Mouse (Mus musculus) retina, adult 2 months (tissue): ENCODE measurements around the gene Zfp286.

Experiments used
- DNase-seq: peaks from one replicate; pipeline ENCODE4 v3.0.0-alpha.2; 2012; ENCODE audit warnings: low read depth, low spot score

Zfp286 gene

DNA sequence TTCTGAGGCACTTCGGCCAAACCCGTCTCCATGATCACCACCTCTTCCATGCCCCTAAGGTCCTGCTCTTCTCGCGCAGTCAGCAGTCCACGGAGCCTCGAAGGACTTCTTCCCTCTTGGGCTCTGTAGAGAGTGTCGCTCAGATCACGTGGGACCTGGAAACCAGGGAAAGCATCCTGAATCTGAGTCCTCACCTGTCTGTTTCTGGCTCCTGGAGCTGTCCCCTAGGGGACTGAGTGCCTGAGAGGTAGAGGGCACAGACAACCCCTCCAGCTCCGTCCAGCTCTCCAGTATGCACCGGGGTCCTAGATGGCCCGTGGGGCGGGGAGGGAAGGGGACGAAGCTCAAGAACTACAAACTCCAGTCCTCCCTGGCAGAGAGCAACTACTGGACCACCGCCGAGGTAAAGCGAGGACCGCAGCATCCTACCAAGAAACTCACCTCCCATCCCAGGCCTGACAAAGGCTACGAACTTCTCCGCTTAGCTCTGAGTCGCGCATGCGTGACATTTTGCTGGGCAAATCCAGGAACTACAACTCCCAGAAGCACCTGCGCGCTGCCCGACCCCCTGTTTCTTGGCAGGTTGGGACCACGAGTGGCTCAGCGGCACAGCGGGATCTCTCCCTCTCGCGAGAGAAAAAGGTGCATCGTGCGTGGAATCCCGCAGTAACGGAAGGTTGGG, at the start of gene Zfp286:
Gene Zfp286, minus strand, starts transcription at position 528 of the 682 bp plus-strand sequence.
- peak; percentile 59 for DNase-seq

- no peak for DNase-seq
These were observed 42.6 kb upstream of the Zfp286 start for GRCm38 (mm10) chr11:62831906-62832305.

GRCm38 (mm10) chr11:62830387-62830786, 41.1 kb upstream of the Zfp286 start:
- no peak for DNase-seq

DNA sequence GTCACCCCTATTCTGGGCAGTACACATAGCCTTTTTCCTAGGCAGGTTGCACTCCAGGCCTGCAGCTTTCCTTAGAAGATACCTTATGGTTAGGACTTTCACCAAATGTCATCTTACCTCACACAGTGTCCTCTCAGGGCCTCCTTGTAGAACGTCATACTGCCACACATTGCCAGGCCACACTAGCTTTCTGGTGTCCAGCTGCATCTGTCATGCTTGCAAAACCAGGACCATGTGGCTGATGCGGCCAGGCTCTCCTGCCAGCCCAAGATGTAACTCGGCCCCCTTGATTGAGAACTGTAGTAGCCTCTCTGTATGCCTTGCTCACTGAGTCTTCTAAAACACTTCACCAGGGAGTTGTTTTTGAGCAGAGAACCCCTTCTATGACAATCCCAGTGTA, 38.6 kb upstream of the Zfp286 start:
- no peak for DNase-seq

DNA sequence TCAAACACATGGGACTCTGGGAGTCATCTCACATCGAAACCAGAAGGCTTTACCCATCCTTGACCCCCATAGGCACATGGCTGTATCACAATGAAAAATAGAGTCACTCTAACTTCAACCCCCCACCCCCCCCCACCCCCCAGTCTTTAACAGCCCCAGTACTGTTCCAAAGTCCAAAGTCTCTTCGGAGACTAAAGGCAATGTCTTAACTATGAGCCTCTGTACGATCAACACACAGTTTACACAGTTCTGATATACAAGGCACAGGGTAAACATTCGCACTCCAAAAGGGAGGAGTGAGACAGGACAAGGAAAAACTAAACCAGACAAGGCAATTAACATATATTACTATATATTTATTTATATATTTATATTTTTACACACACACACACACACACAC, 37.9 kb upstream of the Zfp286 start:
- no peak for DNase-seq

GRCm38 (mm10) chr11:62826106-62826733, 37.0 kb upstream of the Zfp286 start:
- no peak for DNase-seq

- no peak for DNase-seq
These were observed 36.2 kb upstream of the Zfp286 start for GRCm38 (mm10) chr11:62825222-62826105.

DNA sequence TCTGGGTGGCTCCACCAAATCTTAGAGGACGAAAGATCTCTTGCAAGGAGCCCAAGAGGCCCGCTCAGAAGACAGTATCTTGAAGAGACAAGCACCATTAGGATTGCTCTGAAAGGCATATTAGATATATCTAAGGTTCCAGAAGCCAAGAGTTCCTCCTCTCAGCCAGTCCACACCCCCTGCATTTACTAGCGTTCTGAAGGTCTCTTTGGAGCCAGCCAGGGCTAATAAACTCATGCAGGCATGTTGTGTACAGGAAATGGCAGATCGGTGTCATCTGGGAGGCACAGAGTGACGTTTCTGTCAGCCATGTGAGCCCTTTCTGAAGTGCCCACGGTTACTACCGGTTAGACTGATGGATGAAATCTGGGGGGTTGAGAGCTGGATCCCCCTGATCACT, 34.9 kb upstream of the Zfp286 start:
- DNase-seq = no peak

DNA sequence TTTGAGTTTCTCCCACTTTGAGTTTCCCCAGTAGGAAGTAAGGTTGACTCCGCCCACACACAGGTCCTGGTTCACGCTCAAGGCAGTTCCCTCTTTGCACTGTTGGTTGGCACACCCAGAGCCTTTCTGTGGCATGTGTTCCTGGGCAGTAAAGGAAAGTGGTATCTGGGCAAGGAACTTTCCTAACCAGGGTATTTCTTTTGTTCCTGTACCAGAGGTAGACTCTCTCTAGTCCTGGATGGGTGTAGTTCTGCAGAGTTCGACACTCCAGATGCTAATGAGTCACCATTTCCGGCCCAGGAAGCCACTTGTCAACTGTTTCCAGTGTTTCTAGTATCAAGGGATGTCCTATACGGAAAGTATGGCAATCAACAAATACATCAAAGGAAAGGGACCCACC, 32.6 kb upstream of the Zfp286 start:
- DNase-seq = no peak

DNA sequence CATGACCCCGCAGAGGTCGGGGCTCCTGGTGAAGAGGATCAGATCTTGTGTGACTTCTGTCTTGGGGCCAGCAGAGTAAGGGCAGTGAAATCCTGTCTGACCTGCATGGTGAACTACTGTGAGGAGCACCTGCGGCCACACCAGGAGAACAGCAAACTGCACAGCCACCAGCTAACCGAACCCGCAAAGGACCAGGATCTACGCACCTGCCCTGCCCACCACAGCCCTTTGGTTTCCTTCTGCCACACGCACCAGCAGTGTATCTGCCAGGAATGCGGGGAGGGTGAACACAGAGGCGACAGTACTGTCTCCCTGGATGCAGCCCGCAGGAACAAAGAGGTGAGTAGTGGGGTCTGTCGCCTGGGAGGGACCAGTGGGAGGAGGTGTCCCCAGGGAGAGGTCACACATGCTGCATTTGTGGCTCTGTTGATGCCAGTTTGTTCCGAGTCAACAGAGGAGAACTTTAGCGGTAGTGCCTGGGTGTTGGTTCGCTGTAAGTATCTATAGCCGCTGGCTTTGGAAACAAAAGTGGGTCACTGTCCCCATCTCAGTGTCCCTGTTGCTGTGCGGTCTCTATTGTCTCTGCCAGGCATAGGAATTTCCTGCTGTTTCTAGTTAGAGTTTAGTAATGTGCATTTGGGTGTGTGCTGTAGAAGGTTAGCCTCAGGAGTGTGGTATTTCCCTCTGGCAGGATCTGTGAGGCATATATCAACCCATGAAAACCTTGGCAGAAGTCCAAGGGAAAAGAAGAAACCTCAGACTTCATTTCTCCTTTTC, 31.6 kb upstream of the Zfp286 start:
- DNase-seq = no peak

- no peak for DNase-seq
These were observed 30.8 kb upstream of the Zfp286 start, which contains the start of gene Trim16 for GRCm38 (mm10) chr11:62820059-62820541. TSS of gene Trim16 (plus strand) at chr11:62820231.

DNA sequence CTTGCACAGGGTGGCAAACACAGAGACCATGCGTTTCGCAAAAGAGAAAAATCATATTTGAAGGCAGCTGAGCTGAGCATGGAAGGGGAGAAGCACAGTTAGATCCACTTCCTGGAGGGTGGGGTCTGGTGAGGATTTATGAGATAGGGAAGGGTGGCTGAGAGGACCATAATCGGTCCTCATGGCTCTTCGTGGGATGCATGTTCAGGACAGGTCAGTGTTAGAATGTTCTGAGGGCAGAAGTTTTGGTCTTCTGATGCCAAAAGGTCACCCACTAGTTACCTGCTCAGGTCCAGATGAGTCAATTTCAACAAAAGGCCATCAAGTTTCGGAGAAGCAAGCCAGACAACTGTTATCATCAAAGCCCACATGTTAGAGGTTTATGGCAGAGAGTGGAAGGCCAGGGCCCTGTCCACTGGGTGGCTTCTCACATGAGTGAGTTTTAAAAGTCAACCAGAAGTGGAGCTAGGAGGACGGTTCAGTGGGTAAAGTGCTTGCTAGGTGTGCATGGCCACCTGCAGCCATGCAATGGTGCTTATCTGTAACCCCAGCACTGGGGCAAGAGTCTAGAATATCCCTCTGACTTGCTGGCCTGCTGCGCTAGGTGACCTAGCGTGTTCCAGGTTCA, 29.9 kb upstream of the Zfp286 start:
- no peak for DNase-seq

DNA sequence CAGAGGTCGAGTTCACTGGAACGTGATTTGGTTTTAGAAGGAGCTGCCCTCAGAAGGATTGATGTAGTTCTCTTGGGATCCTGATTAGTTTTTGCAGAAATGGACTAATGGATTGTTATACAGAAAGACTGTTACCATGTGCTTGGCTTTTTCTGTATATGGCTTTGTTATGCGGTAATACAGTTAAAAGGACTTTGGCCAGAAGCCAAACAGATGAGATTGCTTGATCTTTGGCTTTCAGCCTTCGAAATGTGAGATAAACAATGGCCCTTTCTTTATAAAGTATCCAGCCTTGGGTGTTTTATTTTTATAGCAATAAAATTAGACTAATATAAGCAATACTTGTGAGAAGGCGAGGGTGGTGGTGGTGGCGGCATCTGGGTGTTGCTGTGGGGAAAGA, 27.3 kb upstream of the Zfp286 start:
- DNase-seq = no peak

GRCm38 (mm10) chr11:62815438-62815837, 26.2 kb upstream of the Zfp286 start:
- DNase-seq = no peak

DNA sequence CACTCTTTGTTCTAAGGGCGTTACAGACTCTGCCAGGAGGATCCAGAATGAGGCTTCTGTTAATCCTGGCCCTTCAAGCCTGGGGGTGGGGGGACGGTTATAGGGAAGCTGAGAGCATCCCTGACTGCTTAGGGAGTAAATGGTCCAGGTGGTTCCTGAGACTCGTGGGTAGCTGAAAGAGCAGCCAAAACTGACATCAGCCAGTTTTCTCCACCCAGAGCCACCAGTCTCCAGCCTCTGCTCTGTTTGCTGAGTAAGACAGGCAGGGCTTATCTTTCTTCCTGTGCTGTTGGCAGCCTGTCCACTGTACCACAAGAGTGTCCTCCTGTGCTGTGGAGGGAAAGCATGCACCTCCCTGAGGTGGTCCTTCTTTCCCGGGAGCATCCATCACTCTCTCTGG, 25.4 kb upstream of the Zfp286 start:
- DNase-seq = no peak

DNA sequence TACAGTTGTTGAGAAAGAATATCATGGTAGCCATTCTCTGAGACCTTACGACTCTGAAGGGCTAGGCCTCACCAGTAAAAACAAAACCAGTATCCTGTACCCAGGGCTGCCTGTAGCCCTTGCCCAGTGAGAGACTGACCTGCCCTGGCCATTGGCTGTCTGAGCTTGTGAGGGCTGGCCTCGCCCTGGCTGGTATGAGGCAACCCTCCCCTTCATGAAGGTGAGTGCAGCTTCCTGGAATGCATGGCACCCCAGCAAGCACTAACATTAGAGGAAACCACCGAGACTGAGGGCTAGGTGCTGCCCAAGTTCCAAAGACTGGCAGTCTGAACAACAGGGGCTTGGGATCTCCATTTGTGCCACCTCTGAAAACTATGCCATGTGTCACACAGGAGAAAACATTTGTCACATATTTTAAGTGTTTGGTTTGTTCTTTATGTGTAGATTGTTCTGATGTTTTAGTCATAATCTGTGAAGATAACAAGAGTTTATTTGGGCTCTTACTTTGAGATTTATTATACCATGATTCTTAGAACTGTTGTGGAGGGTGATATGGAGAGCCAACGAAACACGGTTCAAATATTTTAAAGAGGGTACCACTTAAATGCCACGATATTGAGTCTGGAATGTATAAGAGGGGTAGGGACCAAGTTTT, 24.8 kb upstream of the Zfp286 start:
- DNase-seq = no peak

GRCm38 (mm10) chr11:62813497-62813896, 24.2 kb upstream of the Zfp286 start:
- DNase-seq = no peak

GRCm38 (mm10) chr11:62812268-62812667, 23.0 kb upstream of the Zfp286 start:
- no peak for DNase-seq

DNA sequence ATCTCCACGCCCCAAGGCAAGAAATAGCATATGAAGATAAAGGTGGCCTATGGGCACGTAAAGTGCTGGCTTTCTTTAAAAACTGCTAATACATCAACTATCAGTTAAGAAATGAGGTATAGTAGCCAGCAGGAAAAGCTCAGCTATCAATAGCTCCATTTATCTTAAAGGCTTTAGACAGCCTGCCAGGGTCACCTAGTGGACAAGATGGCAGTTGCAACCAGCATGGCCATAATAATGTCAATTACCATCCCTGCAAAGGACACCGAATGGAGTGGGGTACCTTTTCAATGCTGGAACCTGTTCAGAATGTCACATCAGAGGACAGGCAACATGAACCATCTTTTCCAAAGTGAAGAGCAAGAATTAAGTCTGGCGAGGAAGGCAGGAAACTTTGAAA, 19.9 kb upstream of the Zfp286 start:
- no peak for DNase-seq

- DNase-seq = no peak
These were observed 18.7 kb upstream of the Zfp286 start for GRCm38 (mm10) chr11:62807965-62808364.

DNA sequence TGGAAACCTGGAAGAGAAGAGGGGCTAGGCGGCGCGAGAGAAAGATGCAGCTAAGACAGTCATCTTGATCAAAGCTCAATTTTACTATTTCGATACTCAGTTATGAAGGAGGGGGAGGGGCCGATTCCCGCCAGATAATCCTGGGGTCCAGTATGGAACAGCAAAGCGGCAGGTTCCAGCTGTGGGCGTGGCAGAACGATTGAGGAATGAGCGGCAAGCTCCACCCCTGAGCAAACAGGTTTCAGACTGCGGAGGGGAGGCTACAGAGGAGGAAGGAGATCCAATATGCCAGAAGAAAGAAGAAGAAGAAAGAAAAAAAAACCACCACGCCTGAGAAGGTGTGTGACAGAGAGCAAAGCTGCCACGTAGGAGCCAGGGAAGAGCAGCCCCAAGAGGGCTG, 14.9 kb upstream of the Zfp286 start:
- no peak for DNase-seq
